Mouse (Mus musculus) gastrocnemius, adult 8-10 months (tissue): ENCODE data around the gene C1ql1. TPM values are rescaled to one million over a fixed set of nuclear protein-coding genes. Genes with fewer than 3 reads are reported as not detected.

Experiments
- DNase-seq, 2 experiments: peaks; one replicate each; pipeline ENCODE4 v3.0.0; 2022; ENCODE audit warnings: low spot score in 2 of 2
- total RNA-seq, 4 experiments: library from RNA; stranded (reverse); gene quantifications; 2 replicates each; pipeline ENCODE4 v1.2.4; 2022

The C1ql1 gene
- total RNA-seq, 4 experiments from 2014 or later, result not detected

GRCm38 (mm10) chr11:102903654-102904053 is 42.8 kb downstream of the C1ql1 start:
- no peak for DNase-seq

DNA sequence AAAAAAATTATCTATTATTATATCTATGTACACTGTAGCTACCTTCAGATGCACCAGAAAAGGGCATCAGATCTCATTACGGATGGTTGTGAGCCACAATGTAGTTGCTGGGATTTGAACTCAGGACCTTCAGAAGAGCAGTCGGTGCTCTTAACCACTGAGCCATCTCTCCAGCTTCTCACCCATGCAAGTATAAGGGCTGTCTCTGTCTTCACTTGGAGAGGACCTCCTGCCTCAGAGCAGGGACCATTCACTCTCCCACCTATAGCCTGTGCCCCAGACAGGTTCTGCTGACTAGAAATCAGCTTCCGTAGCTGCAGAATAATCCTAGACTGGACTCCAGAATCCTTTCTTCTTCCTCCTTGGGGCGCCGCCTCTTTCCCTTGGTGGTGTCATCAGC is 44.4 kb downstream of the C1ql1 start:
- DNase-seq, result no peak

DNA sequence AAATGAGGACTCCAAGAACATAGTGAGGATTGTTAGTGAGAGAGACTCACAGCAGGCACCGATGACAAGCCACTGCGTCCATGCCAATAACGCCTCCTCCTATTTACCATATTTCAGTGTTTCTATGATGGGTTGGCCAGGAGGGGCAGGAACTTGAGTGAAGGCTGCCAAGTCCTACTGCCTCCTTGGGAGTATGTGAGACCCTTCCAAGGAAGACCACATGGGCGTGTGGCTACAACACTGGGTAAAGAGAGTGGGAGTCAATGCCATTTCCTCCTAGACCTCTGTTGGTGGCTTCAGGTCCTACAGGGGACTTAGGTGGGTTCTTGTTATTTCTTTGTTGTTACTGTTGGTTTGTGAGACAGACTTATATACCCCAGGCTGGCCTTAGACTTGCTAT is 45.3 kb downstream of the C1ql1 start:
- no peak for DNase-seq

- peak; percentile 33 to 38 for DNase-seq
These were observed 45.7 kb downstream of the C1ql1 start, which contains the start of gene Gfap for GRCm38 (mm10) chr11:102900763-102901162. TSS of gene Gfap (minus strand) at chr11:102900912.

DNA sequence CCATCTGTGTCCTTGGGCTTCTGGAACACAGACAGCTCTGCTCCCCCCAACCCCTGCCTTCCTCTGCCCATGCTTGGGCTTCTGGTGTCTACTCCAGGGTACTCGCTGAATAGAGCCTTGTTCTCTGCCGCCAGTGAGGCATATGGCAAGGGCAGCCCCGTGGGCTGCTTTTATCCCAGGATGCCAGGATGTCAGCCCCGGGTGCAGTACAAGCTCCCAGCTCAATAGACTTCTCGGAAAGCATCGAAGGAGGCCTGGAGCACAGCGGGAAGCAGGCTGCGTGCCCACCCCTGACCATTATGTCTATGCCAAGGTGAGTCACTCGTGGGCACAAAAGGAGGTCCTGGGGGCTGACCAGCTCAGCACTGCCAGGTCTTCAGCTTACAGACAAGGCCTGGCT is 48.1 kb downstream of the C1ql1 start:
- DNase-seq, result no peak

- no peak for DNase-seq
These were observed 49.8 kb downstream of the C1ql1 start for GRCm38 (mm10) chr11:102896641-102897040.

DNA sequence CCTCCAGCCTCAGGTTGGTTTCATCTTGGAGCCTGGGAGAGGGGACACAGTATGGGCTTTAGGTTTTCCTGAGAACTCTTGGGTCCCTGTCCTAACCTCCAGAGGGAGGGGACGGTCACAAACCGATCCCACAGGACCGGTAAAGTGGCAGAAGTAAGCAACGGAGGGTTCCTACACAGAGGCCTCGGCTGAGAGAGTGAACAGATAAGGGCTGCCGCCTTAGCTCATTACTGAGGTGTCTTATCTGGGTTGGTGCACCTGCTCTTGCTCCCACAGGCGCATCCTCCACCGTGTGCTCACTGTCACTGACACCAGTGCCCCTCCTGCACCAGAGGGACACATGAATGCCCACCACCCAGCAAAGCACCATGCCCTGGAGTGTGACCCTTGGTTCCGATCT is 50.7 kb downstream of the C1ql1 start:
- DNase-seq, result no peak

GRCm38 (mm10) chr11:102894716-102895115 is 51.8 kb downstream of the C1ql1 start:
- no peak for DNase-seq

DNA sequence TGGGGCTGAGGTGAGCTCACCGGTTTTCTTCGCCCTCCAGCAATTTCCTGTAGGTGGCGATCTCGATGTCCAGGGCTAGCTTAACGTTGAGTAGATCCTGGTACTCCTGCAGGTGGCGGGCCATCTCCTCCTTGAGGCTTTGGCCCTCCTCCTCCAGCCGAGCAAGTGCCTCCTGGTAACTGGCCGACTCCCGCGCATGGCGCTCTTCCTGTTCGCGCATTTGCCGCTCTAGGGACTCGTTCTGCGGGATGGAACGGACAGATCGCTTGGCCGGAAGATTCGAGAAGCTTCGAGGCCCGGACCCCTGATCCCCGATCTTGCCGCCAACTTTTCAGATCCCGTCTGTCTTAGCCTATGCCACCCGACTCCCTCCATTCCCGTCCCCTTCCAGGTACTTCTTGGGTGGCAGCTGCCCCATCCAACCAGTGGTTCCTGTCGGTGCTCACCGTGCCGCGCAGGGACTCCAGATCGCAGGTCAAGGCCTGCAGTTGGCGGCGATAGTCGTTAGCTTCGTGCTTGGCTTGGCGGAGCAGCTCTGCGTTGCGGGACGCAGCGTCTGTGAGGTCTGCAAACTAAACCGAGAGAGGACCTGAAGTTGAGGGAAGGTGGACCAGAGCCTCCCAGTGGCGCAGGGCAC is 53.4 kb downstream of the C1ql1 start:
- peak; percentile 45 to 65 for DNase-seq

DNA sequence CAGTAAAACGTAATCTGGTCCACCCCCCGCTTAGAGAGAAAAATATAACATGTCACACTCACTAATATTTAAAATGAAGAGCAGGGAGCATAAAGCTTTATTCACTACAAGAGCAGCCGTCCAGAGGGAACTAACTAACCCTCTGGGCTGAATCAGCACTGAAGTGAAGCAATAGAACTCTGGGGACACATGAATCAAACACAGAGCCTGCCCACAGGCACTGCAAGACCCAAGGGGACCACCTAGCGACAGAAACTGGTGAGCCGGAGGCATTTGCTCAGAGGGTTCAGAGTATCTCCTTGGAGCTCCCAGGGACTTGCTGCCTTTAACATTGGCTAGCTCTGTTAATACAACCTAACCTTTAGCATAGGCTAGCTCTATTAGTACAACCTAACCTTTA is 56.4 kb downstream of the C1ql1 start:
- DNase-seq, result no peak

Other genes with a start within 250 kb of the C1ql1 start
- 10 to 100 TPM; 73.6 to 84.9 (median 79.9) TPM for gene Ccdc43, start 248.9 kb downstream of the C1ql1 start, total RNA-seq
- under 1 TPM; 0.19 to 0.34 (median 0.23) TPM for gene Adam11, start 185.2 kb downstream of the C1ql1 start, total RNA-seq
- gene Gjc1, start 127.0 kb downstream of the C1ql1 start, total RNA-seq, result 1 to 10 TPM; 3.0 to 4.7 (median 3.4) TPM
- gene Higd1b, start 110.8 kb downstream of the C1ql1 start, total RNA-seq, result 1 to 10 TPM; 1.3 to 2.9 (median 2.2) TPM
- gene Eftud2, start 65.7 kb downstream of the C1ql1 start, total RNA-seq, result 10 to 100 TPM; 19.9 to 25.3 (median 23.8) TPM
- not detected for gene Ccdc103, start 65.5 kb downstream of the C1ql1 start, total RNA-seq
- not detected for gene Fam187a, start 61.5 kb downstream of the C1ql1 start, total RNA-seq
- under 1 TPM in 2 of 4 experiments, not detected in 2; 0.11 to 0.36 TPM for gene Gfap, start 45.8 kb downstream of the C1ql1 start, total RNA-seq
- not detected for gene Kif18b, start 21.6 kb downstream of the C1ql1 start, total RNA-seq
- gene Nmt1, start 81.5 kb upstream of the C1ql1 start, total RNA-seq, result 10 to 100 TPM; 44.4 to 52.7 (median 50.5) TPM
- gene Dcakd, start 81.6 kb upstream of the C1ql1 start, total RNA-seq, result 10 to 100 TPM; 10.3 to 15.1 (median 13.0) TPM
- 1 to 10 TPM; 5.0 to 5.9 (median 5.5) TPM for gene Plcd3, start 155.0 kb upstream of the C1ql1 start, total RNA-seq
- gene Acbd4, start 155.0 kb upstream of the C1ql1 start, total RNA-seq, result 10 to 100 TPM; 25.6 to 46.5 (median 41.0) TPM
- gene Hexim1, start 169.5 kb upstream of the C1ql1 start, total RNA-seq, result 10 to 100 TPM; 15.1 to 25.6 (median 18.7) TPM
- 1 to 10 TPM; 1.7 to 4.0 (median 2.8) TPM for gene Hexim2, start 185.7 kb upstream of the C1ql1 start, total RNA-seq
- gene Fmnl1, start 224.4 kb upstream of the C1ql1 start, total RNA-seq, result 1 to 10 TPM; 2.2 to 3.9 (median 3.5) TPM